Mouse (Mus musculus): Measurements from ENCODE around the gene Amph.

DNA sequence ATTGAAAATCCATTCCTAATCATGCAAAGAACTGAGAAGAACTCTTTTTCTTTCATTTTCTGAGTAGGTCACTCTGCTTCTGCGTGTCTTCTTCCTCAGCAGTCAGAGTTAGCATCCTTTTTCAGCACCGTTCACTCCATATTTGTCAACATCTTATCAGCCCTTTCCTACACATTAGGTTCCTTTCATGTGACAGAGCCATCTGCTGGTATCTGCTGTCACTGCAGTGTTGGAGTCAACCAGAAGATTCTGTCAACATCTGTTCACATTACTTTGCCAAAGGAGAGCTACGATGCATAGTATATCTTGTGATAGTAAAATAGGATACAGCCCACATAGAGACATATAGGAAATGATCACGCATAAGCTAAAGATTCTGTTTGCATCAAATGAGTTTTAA, 185.8 kb downstream of the Amph start:
- no peak for TF ChIP-seq CTCF (IDR thresholded peaks at IDR 0.05; ENCODE audit: borderline replicate concordance, control insufficient read depth, extremely low read depth, insufficient read depth, low read length, poor library complexity)
- TF ChIP-seq POLR2A (IDR thresholded peaks at IDR 0.05; ENCODE audit: control insufficient read depth, extremely low read depth, insufficient read depth, low read length, poor library complexity), result no peak

Data from thymus, adult 2 months (tissue).